In the genomic region with DNA sequence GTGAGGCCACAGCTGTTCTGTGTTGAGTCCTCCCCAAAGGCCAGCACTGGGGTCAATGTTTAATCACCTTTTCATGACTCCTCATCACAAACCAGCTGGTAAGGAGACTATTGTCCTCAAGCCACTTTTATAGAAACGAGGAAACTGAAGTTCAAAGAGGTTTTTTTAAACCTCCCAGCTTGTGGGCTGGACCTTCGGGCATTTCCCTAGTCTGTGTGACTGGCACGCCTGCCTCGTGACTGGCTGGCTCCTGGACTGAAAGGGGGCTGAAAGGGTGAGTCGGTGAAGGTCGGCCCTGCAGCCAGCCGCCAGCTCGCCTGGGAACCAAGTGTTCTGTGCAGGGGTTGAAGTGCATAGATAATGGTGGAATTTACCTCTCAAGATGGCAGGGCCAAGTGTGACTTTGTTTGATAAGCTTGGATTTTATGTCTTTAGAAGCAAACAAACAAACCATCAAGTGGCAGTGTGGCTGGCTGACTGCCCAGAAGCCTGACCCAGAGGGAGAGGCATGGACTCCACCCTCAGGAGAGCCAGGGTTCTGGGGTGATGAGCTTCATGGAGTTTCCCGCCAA, we compare ENCODE assay signal across 9 mouse cellular contexts. TPM values are rescaled to one million over a fixed set of nuclear protein-coding genes. Genes with fewer than 3 reads are reported as not detected.
DNase-seq lines count a peak whose midpoint lies in the region; ATAC-seq and TF ChIP-seq lines count a peak whose summit lies in the region.
"Had no signal": no experiment of that assay in that cellular context is flagged by ENCODE, and none has a peak within 500 bp of the region (broad histone marks: within the 10 kb centered on the region; RNA-seq: fewer than 3 reads in every experiment).

No protein-coding gene starts in this region.

- DNase-seq in forebrain, embryonic 10.5 days (ENCODE audit: extremely low spot score, low spot score): peak; percentile 34
- DNase-seq in embryo, embryonic 10 days (ENCODE audit: low spot score): peak; percentile 57
- peak; percentile 45 for DNase-seq in heart, postnatal 25 days (ENCODE audit: low spot score)
- DNase-seq in liver, adult 2 months (ENCODE audit: extremely low read depth, low read depth, low spot score): peak; percentile 79
- DNase-seq in left cerebral cortex, postnatal 36 days (ENCODE audit: low spot score in 2 of 2): no peak
- no peak for DNase-seq in frontal cortex, postnatal 25 days (ENCODE audit: low spot score in 2 of 2)

- H3K27ac ChIP-seq in forebrain, embryonic 10.5 days: peak overlapping the region; percentile 65
- no peak overlapping the region for H3K27ac ChIP-seq in forebrain, embryonic 15.5 days (replicated peaks)
- no peak overlapping the region for H3K27ac ChIP-seq in liver, adult 2 months (replicated peaks; ENCODE audit: insufficient read depth, low read depth, low read length)
- H3K27ac ChIP-seq in small intestine, adult 2 months (ENCODE audit: insufficient read depth, low read depth, low read length): peak overlapping the region; percentile 15; the same call in 1 of the 2 replicates

- H3K4me1 ChIP-seq in forebrain, embryonic 10.5 days: peaks cover 34% of the 10 kb centered on the region
- H3K4me1 ChIP-seq in forebrain, embryonic 15.5 days: peaks cover 21% of the 10 kb centered on the region
- peaks cover 8% of the 10 kb centered on the region for H3K4me1 ChIP-seq in liver, adult 2 months (ENCODE audit: control insufficient read depth, insufficient read depth, low read length)
- peaks cover 6% of the 10 kb centered on the region for H3K4me1 ChIP-seq in small intestine, adult 2 months (ENCODE audit: control insufficient read depth, insufficient read depth, insufficient read length, low read length)

- 0 out of 2 replicates have a peak, but pooled peaks have one; percentile 5 for TF ChIP-seq CTCF in liver, adult 2 months (IDR thresholded peaks at IDR 0.05; ENCODE audit: low read depth, low read length)
- TF ChIP-seq CTCF in small intestine, adult 2 months (IDR thresholded peaks at IDR 0.05; ENCODE audit: extremely low read depth, insufficient read length, insufficient replicate concordance, low read depth, low read length): no peak

- 0 out of 2 replicates have a peak, but pooled peaks cover 7% of the 10 kb centered on the region for H3K27me3 ChIP-seq in forebrain, embryonic 10.5 days (ENCODE audit: poor library complexity, severe bottlenecking)
- no peaks in the 10 kb centered on the region for H3K27me3 ChIP-seq in forebrain, embryonic 15.5 days
- H3K27me3 ChIP-seq in liver, adult 2 months (ENCODE audit: control insufficient read depth, insufficient read depth, low read length): no peaks in the 10 kb centered on the region
- no peaks in the 10 kb centered on the region for H3K27me3 ChIP-seq in small intestine, adult 2 months (ENCODE audit: control insufficient read depth, insufficient read depth, low read length)

- no peak for ATAC-seq in forebrain, embryonic 15.5 days (replicated peaks)

- H3K9ac ChIP-seq in forebrain, embryonic 15.5 days (replicated peaks): no peak overlapping the region
- no peak overlapping the region for H3K9ac ChIP-seq in liver, adult 2 months (ENCODE audit: low read depth, low read length)

- no peak for TF ChIP-seq POLR2A in liver, adult 2 months (IDR thresholded peaks at IDR 0.05; ENCODE audit: extremely low read depth, insufficient read depth, low read length)
- no peak for TF ChIP-seq POLR2A in small intestine, adult 2 months (IDR thresholded peaks at IDR 0.05; ENCODE audit: low read depth, low read length)

- H3K4me2 ChIP-seq in forebrain, embryonic 15.5 days (replicated peaks): no peak overlapping the region

- H3K4me3 ChIP-seq in forebrain, embryonic 10.5 days: no peak overlapping the region
- no peak overlapping the region for H3K4me3 ChIP-seq in forebrain, embryonic 15.5 days
- H3K4me3 ChIP-seq in liver, adult 2 months (ENCODE audit: insufficient read depth, low read depth, low read length): no peak overlapping the region
- no peak overlapping the region for H3K4me3 ChIP-seq in small intestine, adult 2 months (ENCODE audit: low read depth, low read length)
- H3K4me3 ChIP-seq: erythroblast, embryonic 14.5 days had no signal

- no peaks in the 10 kb centered on the region for H3K9me3 ChIP-seq in forebrain, embryonic 10.5 days
- no peaks in the 10 kb centered on the region for H3K9me3 ChIP-seq in forebrain, embryonic 15.5 days

- no peaks in the 10 kb centered on the region for H3K79me2 ChIP-seq in liver, adult 2 months (ENCODE audit: control insufficient read depth, insufficient read depth, low read length)

- intact Hi-C loops in heart, postnatal 25 days (cut with DNase I): loop anchor here (5.0 kb wide), 3 partner anchors 53 to 132 kb away; a partner anchor contains a TSS
- intact Hi-C loops in left cerebral cortex, postnatal 36 days (cut with DNase I): no loop called here

- WGBS in forebrain, embryonic 10.5 days: 29% methylated on average over 9 of the region's 9 CpGs
- WGBS in forebrain, embryonic 15.5 days: 19% methylated on average over 9 of the region's 9 CpGs
- 8% methylated on average over 9 of the region's 9 CpGs for WGBS in liver, adult 2 months
- 15% methylated on average over 9 of the region's 9 CpGs for WGBS in small intestine, adult 2 months

- H3K36me3 ChIP-seq in forebrain, embryonic 10.5 days (replicated peaks): no peaks in the 10 kb centered on the region
- no peaks in the 10 kb centered on the region for H3K36me3 ChIP-seq in forebrain, embryonic 15.5 days
- H3K36me3 ChIP-seq in liver, adult 2 months (ENCODE audit: control insufficient read depth, insufficient read depth, low read length): no peaks in the 10 kb centered on the region
- H3K36me3 ChIP-seq in small intestine, adult 2 months (ENCODE audit: control insufficient read depth, insufficient read depth, low read length): no peaks in the 10 kb centered on the region

RNA-seq across cellular contexts. Expression of a gene that starts 54.1 kb away (rescaled TPM):
- polyA plus RNA-seq in forebrain, embryonic 10.5 days (2016; fragmentation: Nextera tagmentation; extraction: Ambion mirVana): 22.1 and 26.3 TPM in 2 replicates
- polyA plus RNA-seq in forebrain, embryonic 15.5 days (2015; fragmentation: Nextera tagmentation; extraction: Ambion mirVana): 11.8 and 12.0 TPM in 2 replicates
- total RNA-seq in heart, postnatal 25 days (2021): 10 to 100 TPM; 15.2 to 18.8 TPM
- 4.0 and 7.0 TPM in 2 replicates for total RNA-seq in liver, adult 2 months (2014; rRNA removed)
- polyA plus RNA-seq in liver, adult 2 months (2012; rRNA removed): 2.7 and 2.8 TPM in 2 replicates
- polyA plus RNA-seq in small intestine, adult 2 months (2012; rRNA removed): 2.9 and 7.4 TPM in 2 replicates
- total RNA-seq in left cerebral cortex, postnatal 36 days (2021): 1 to 10 TPM; 6.2 to 7.1 TPM

Comparison
In these comparisons a context has a peak if more than half of its experiments do, and no peak if none do; other contexts are left out.
1. H3K27ac ChIP-seq: peak in forebrain, embryonic 10.5 days (single experiment) and small intestine, adult 2 months (single experiment); none in forebrain, embryonic 15.5 days (single experiment) and liver, adult 2 months (single experiment).
2. DNase-seq: peak in forebrain, embryonic 10.5 days (single experiment), embryo, embryonic 10 days (single experiment), heart, postnatal 25 days (single experiment) and liver, adult 2 months (single experiment); none in left cerebral cortex, postnatal 36 days (0 of 2) and frontal cortex, postnatal 25 days (0 of 2).